Mouse (Mus musculus) bone marrow macrophage, adult 2 months (primary cell): ENCODE results near the gene Btbd7.

Source experiments
- CTCF ChIP-seq: IDR thresholded peaks from 2 replicates; pipeline ENCODE4 v1.5.1; 2012; ENCODE audit warnings: low read depth, mild to moderate bottlenecking, low read length, moderate library complexity
- POLR2A ChIP-seq: IDR thresholded peaks from 2 replicates; pipeline ENCODE4 v1.6.1; 2012; ENCODE audit warnings: mild to moderate bottlenecking, low read depth, low read length, borderline replicate concordance

GRCm38 (mm10) chr12:102814858-102815257, 63.4 kb downstream of the Btbd7 start:
- TF ChIP-seq CTCF (no peak), POLR2A (no peak)
